Mouse (Mus musculus) brain, embryonic 14.5 days (tissue): ENCODE measurements around the gene Vmn2r83.

Source experiments
- CTCF ChIP-seq: fragments of 200-500 bp; IDR thresholded peaks from 2 replicates; pipeline ENCODE4 v1.5.1; 2012; ENCODE audit warnings: inconsistent platforms, mild to moderate bottlenecking, moderate library complexity, borderline replicate concordance; ENCODE audit not compliant: insufficient read depth, insufficient read length; ENCODE audit errors: extremely low read depth
- POLR2A ChIP-seq: fragments of 200-500 bp; IDR thresholded peaks from 2 replicates; pipeline ENCODE4 v1.6.1; 2012; ENCODE audit warnings: mild to moderate bottlenecking, inconsistent platforms, borderline replicate concordance; ENCODE audit not compliant: poor library complexity, insufficient read depth, insufficient read length, severe bottlenecking; ENCODE audit errors: extremely low read depth

DNA sequence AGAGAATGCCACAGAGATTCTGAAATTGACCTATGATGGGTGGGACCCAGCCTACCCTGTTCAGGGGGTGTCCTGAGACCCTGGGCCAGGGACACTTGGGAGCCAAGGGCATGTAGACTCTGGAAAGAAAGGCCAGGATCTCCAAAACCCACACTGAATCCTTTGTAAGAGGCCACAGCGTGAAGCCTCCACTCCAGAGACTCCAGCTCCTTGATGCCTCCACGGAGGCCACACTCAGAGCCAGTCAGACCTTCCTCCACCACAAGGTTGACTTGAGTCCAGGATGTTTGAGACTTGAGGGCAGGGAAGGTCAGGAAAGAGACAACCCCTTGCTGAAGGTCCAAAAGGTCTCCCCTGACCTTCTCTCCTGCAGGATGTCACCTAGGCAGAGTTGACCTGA is 65.9 kb downstream of the Vmn2r83 start:
- no peak for TF ChIP-seq CTCF
- no peak for TF ChIP-seq POLR2A
